Mouse (Mus musculus) lung, adult 2 months (tissue): ENCODE measurements around the gene Abraxas1.

ENCODE experiments used
- CTCF ChIP-seq: fragments of 200-500 bp; IDR thresholded peaks from 2 replicates; pipeline ENCODE4 v1.5.1; 2011; ENCODE audit warnings: mild to moderate bottlenecking, low read length, control low read depth; ENCODE audit not compliant: insufficient read depth
- POLR2A ChIP-seq: fragments of 200-500 bp; IDR thresholded peaks from 2 replicates; pipeline ENCODE4 v1.6.1; 2011; ENCODE audit warnings: low read depth, mild to moderate bottlenecking, control low read depth, low read length, borderline replicate concordance; ENCODE audit errors: extremely low read depth

DNA sequence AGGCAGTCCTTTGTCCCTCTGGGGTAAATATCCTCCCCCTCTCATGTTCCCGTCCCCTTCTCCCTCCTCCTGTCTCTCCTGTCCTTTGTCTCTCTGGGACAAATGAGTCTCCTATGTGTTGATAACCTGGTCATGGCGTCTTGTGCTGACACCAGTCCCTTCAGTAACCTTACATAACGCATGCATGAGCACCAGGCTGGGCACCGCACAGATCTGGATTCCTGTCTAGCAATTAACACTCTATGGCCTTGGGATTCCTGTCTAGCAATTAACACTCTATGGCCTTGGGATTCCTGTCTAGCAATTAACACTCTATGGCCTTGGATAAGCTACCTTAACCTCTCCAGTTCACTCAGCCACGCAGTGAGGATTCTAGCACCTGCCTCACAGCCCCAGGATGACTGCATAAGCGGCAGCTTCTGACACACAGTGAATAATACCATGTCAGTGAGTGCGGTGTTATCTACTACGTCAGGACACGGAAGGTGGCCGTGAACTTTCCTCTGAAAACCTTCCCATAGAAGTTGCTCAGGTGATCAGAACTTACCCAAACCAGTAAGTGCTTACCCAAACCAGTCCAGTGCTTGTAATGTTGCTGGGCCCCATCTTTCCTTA lies 60.6 kb downstream of the Abraxas1 start:
- TF ChIP-seq CTCF (no peak), POLR2A (no peak)
